Mouse (Mus musculus) stomach, embryonic 15.5 days (tissue): ENCODE results near the gene Mcoln2. TPM values are rescaled to one million over a fixed set of nuclear protein-coding genes. Genes with fewer than 3 reads are reported as not detected.
"Not testable (repeated sequence)": the region's sequence is repeated elsewhere in the genome, so short reads cannot be mapped to it uniquely, and the experiment has no call there.

Experiments used
- ATAC-seq: fragments of 200-750 bp; cut with Nextera tagmentation; 2 replicates; pipeline ENCODE4 v1.8.0; 2017; ENCODE audit warnings: low read depth, moderate number of reproducible peaks, moderate TSS enrichment; ENCODE audit not compliant: insufficient read depth, low FRiP score
- H3K27ac ChIP-seq: fragments of 300-500 bp; sonication (generic); 2 replicates; pipeline ENCODE4 v1.5.1; 2015; ENCODE audit warnings: mild to moderate bottlenecking, inconsistent platforms
- H3K27me3 ChIP-seq: fragments of 300-500 bp; sonication (generic); replicated peaks from 2 replicates; pipeline ENCODE4 v1.6.1; 2015; ENCODE audit warnings: inconsistent platforms
- H3K36me3 ChIP-seq: fragments of 300-500 bp; sonication (generic); 2 replicates; pipeline ENCODE4 v1.6.1; 2015; ENCODE audit warnings: inconsistent platforms
- H3K4me1 ChIP-seq: fragments of 300-500 bp; sonication (generic); 2 replicates; pipeline ENCODE4 v1.6.1; 2015; ENCODE audit warnings: inconsistent platforms
- H3K4me2 ChIP-seq: fragments of 300-500 bp; sonication (generic); 2 replicates; pipeline ENCODE4 v1.6.1; 2015; ENCODE audit warnings: mild to moderate bottlenecking, inconsistent platforms
- H3K4me3 ChIP-seq: fragments of 300-500 bp; sonication (generic); replicated peaks from 2 replicates; pipeline ENCODE4 v1.5.1; 2015; ENCODE audit warnings: inconsistent platforms
- H3K9ac ChIP-seq: fragments of 300-500 bp; sonication (generic); 2 replicates; pipeline ENCODE4 v1.6.1; 2015; ENCODE audit warnings: inconsistent platforms
- H3K9me3 ChIP-seq: fragments of 300-500 bp; sonication (generic); 2 replicates; pipeline ENCODE4 v1.6.1; 2016; ENCODE audit warnings: inconsistent platforms
- WGBS: fragments of 180-500 bp; shearing (Covaris S2); methylation state at CpG from one replicate; pipeline ENCODE4 v1.1.7; 2015; 5-methylcytosine and 5-hydroxymethylcytosine counted together
- polyA plus RNA-seq: library from polyadenylated mRNA; unstranded; fragments of >200 nt; fragmentation: Nextera tagmentation; extraction: Ambion mirVana; gene quantifications from 2 replicates; pipeline ENCODE4 v1.2.1, GENCODE M21; 2015

Mcoln2 gene
- polyA plus RNA-seq, 1 experiment from 2014 or later = 2.3 TPM

DNA sequence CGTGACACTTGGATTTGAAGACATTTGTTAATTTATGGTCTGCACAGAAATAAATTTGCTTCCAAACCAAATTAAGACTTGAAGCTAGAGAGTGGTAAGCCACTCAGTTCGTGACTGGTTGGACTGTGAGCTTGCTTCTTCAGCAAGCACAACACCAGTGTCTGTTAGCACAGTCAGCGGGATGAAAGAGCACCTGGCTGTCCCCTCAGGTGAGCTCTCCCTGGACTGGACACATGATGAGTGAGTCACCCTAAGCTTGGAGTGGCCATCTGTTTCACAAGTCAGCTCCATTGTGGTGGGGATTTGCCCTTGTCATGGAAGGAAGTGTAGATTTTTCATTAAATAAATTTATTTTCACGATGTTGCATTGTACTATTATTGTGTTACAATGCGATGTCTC lies 45.5 kb downstream of the Mcoln2 start:
- no peak overlapping the region for H3K9ac ChIP-seq
- H3K27me3 ChIP-seq = no peaks in the 10 kb centered on the region
- no peak overlapping the region for H3K27ac ChIP-seq
- 76% methylated on average over 5 of the region's 5 CpGs for WGBS
- no peaks in the 10 kb centered on the region for H3K9me3 ChIP-seq
- H3K4me1 ChIP-seq = no peaks in the 10 kb centered on the region
- H3K4me2 ChIP-seq = no peak overlapping the region
- H3K36me3 ChIP-seq = no peaks in the 10 kb centered on the region
- H3K4me3 ChIP-seq = no peak overlapping the region
- no peak for ATAC-seq

DNA sequence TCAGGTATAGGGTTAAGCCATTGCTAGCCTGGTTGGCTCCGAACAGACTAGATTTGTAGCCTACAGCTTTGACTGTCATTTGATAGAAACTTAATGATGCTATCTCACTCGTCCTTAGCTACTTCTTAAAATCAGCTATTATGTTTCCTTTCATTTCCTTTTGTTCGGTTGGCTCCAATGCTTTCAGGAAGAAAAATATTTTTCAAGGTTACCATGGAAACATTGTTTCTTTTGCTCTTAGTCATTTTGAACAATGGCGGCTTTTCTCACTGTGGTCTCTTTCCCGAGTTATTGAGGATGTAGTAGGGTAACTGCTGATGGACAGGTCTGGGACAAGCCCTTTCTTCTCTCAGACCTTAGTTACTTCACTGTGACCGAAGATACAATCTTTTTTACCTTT lies 46.7 kb downstream of the Mcoln2 start:
- H3K4me2 ChIP-seq = no peak overlapping the region
- H3K27ac ChIP-seq = no peak overlapping the region
- no peaks in the 10 kb centered on the region for H3K4me1 ChIP-seq
- WGBS = 59% methylated on average over 6 of the region's 6 CpGs
- no peaks in the 10 kb centered on the region for H3K9me3 ChIP-seq
- ATAC-seq = no peak
- no peaks in the 10 kb centered on the region for H3K36me3 ChIP-seq
- no peak overlapping the region for H3K4me3 ChIP-seq
- no peak overlapping the region for H3K9ac ChIP-seq
- H3K27me3 ChIP-seq = no peaks in the 10 kb centered on the region

DNA sequence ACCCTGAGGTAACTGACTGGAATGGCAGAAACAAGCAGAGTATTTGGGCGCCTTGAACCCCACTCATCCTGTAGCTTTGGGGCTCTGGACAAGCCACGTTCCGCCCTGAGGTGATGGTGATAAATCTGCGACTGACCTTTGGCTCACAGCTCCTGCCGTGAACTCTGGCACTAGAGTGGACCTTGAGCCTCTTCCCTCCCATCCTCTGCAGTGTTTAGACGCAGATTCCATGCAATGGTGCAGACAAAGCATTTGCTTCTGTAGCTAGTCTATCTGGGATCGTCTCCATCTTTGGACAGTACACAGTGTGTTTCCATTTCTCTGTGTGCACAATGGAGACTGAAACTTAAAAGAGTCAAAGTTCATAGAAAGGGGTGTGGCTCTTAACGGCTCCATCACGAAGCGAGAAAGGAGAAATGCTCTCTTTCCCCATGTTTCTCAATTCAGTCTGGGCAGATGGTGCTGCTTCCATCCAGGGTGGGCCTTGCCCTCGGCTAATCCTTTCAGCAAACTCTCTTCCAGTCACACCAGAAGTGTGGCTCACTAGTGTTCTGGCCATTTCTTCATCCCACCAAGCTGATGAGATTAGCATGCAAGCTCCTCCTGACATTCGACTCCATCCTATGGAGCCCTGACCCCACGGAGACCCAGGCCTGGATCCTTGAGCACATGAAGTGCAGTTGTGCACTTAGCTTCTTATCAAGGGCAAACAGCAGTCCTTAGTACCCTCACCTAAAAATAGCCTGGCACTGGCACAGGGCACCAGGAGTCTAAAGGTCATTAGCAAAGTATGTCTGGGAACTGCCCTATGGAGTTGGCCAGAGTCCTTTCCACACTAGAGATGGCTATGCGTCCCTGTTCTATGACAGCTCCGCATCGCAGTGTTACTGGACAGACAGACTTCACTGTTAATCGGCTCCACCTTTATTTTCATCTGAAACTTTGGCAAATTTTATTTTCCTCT lies 47.4 kb downstream of the Mcoln2 start:
- no peak overlapping the region for H3K27ac ChIP-seq
- H3K4me1 ChIP-seq = no peaks in the 10 kb centered on the region
- no peaks in the 10 kb centered on the region for H3K27me3 ChIP-seq
- WGBS = 67% methylated on average over 17 of the region's 17 CpGs
- no peak overlapping the region for H3K4me2 ChIP-seq
- no peak overlapping the region for H3K9ac ChIP-seq
- H3K9me3 ChIP-seq = no peaks in the 10 kb centered on the region
- peak; percentile 27; the same call in 1 of the 2 replicates for ATAC-seq
- no peaks in the 10 kb centered on the region for H3K36me3 ChIP-seq
- no peak overlapping the region for H3K4me3 ChIP-seq

DNA sequence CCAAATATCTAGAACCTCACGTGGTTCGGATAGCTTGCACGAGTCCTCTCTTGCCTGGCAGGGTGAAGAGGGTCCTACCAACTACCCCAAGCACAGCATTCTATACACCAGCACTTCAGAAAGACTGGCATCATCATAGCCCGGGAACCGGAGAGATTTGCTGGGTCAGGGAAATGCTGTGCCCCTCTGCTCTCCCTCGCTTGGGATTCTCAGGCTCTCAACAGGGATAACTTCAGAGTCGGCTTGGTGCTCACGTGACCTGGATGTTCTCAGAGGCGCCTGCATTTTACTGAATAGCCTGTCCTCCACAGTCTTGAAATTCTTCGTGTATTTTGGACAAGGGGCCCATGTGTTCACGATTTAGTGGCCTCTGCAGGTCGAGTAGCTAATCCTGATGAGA lies 48.2 kb downstream of the Mcoln2 start:
- H3K9ac ChIP-seq = no peak overlapping the region
- no peaks in the 10 kb centered on the region for H3K4me1 ChIP-seq
- no peaks in the 10 kb centered on the region for H3K36me3 ChIP-seq
- H3K27ac ChIP-seq = no peak overlapping the region
- no peak for ATAC-seq
- no peaks in the 10 kb centered on the region for H3K27me3 ChIP-seq
- 84% methylated on average over 12 of the region's 12 CpGs for WGBS
- H3K4me3 ChIP-seq = no peak overlapping the region
- H3K4me2 ChIP-seq = no peak overlapping the region
- no peaks in the 10 kb centered on the region for H3K9me3 ChIP-seq

DNA sequence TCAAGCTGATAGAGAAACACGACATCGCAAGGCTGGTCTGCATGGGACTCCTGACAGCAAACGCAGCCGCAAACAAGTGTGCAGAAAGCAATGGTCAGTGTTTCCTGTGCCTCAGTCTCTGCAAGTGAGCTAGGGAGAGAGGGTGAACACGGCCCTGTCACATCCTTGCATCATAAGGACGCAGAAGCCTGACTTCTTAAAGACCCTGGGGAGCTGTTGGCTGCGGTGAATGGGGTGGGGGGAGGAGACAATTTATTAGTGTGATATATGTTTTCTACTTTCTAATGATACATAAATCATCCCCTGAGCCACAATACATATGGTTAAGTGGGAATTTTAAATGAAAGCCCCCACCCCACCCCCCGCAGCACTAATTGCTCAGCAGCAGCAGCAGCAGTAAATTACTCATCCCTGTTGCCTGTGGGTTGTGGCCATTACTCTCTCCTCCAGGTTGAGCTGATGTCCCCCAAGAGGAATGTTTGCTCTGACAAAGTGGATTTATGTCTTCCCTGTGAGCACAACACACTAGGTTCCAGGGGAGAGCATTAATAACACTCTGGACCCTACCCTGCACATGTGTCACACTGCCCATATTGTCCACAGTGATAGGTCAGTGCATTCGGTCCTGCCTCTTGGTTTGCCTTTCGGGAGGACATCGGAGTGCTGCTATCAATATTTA lies 49.3 kb downstream of the Mcoln2 start:
- H3K27me3 ChIP-seq = no peaks in the 10 kb centered on the region
- no peak overlapping the region for H3K4me2 ChIP-seq
- H3K4me3 ChIP-seq = no peak overlapping the region
- no peak overlapping the region for H3K9ac ChIP-seq
- H3K36me3 ChIP-seq = no peaks in the 10 kb centered on the region
- H3K4me1 ChIP-seq = no peaks in the 10 kb centered on the region
- 53% methylated on average over 11 of the region's 11 CpGs for WGBS
- H3K9me3 ChIP-seq = no peaks in the 10 kb centered on the region
- no peak for ATAC-seq
- H3K27ac ChIP-seq = no peak overlapping the region

DNA sequence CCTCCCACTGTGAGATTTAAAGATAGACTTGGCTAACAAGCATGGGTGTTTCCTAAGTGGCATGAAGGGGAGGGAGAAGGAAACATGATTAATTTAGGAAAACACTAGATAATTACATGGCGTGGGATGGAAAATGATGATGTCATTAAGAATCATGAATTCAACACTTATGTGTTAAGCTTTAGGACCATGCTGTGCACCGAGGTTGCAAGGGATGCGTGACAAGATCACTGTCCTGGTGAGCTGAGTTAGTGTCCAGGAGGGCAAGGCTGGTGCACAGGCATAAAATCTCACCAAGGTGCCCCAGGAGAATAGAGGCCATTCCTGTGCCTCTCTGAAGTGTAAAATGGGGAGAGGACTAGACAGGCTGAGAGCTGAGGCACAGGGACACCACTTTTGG lies 49.9 kb downstream of the Mcoln2 start:
- no peaks in the 10 kb centered on the region for H3K27me3 ChIP-seq

DNA sequence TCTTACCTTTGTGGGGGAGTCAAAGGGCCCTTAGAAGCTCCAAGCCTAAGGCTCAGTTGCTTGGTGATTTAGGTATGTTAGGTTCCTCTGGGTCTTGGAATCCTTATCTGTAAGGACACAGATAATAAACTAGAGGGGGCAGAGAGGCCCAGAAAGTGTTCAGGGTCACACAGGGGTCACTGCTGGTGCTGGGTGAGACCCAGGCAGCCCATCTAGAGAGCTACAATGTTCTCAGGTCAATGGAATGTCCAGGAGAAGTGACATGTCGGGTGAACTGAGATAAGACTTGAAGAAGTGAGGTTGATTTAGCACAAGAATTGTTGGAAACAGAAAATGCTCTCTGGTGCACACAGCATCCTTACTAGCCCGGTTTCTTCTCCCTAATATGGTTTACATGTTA lies 54.7 kb downstream of the Mcoln2 start:
- ATAC-seq = no peak
- H3K4me3 ChIP-seq = no peak overlapping the region
- H3K4me2 ChIP-seq = no peak overlapping the region
- no peak overlapping the region for H3K9ac ChIP-seq
- no peaks in the 10 kb centered on the region for H3K36me3 ChIP-seq
- H3K27me3 ChIP-seq = no peaks in the 10 kb centered on the region
- no peaks in the 10 kb centered on the region for H3K9me3 ChIP-seq
- H3K4me1 ChIP-seq = no peaks in the 10 kb centered on the region
- WGBS = 20% methylated on average over 2 of the region's 2 CpGs
- H3K27ac ChIP-seq = no peak overlapping the region

More for the DNA sequence above, 49.9 kb downstream of the Mcoln2 start:
- Histone ChIP-seq H3K4me1 (no peaks in the 10 kb centered on the region), H3K9me3 (no peaks in the 10 kb centered on the region), H3K4me3 (no peak overlapping the region), H3K4me2 (no peak overlapping the region), H3K36me3 (no peaks in the 10 kb centered on the region), H3K27ac (no peak overlapping the region), H3K9ac (no peak overlapping the region)
- no peak for ATAC-seq
- WGBS = 62% methylated on average over 3 of the region's 3 CpGs

DNA sequence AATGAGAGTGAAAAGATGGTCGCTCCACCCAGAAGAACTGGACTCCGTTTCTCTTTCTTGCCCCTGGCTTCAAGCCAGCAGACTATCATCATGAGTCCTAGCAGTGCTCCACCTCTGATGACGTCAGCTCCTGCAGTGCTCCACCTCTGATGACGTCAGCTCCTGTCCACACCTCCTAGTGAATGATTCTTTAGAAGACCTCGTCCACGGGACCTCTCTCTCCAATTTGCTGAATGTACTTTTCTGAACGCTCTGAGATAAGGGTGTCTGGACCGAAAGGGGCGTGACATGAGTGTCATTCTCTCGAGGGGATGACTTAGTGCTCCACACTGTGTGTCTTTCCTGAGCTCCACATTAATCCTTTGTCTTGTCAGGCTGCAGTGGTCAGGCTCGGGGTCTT lies 55.7 kb downstream of the Mcoln2 start:
- no peak for ATAC-seq
- Histone ChIP-seq H3K4me2 (no peak overlapping the region), H3K27me3 (no peaks in the 10 kb centered on the region), H3K4me3 (no peak overlapping the region), H3K36me3 (no peaks in the 10 kb centered on the region), H3K9me3 (no peaks in the 10 kb centered on the region), H3K4me1 (no peaks in the 10 kb centered on the region), H3K27ac (no peak overlapping the region), H3K9ac (no peak overlapping the region)
- 38% methylated on average over 11 of the region's 11 CpGs for WGBS

DNA sequence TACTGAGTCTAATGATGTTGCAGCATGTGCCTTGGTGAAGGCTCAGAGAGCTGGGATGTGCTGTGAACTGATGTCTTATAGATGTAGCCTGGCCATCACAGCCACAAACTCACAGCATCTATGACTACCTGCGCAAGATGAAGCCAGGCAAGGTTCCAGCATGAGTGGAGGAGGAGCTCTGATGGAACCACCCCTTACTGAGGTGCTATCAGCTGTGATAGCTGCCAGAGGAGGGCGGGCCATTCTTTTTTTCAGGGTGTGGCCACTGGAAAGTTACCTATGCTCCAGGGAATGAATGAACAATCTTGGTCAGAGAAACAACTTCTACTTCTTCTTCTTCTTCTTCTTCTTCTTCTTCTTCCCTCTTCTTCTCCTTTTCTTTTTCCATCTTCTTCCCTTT lies 57.0 kb downstream of the Mcoln2 start:
- Histone ChIP-seq H3K4me2 (no peak overlapping the region), H3K9me3 (no peaks in the 10 kb centered on the region), H3K36me3 (no peaks in the 10 kb centered on the region), H3K27me3 (no peaks in the 10 kb centered on the region), H3K9ac (no peak overlapping the region), H3K4me3 (no peak overlapping the region), H3K4me1 (no peaks in the 10 kb centered on the region), H3K27ac (no peak overlapping the region)
- peak; percentile 43; the same call in 1 of the 2 replicates for ATAC-seq
- 83% methylated on average over 2 of the region's 2 CpGs for WGBS

DNA sequence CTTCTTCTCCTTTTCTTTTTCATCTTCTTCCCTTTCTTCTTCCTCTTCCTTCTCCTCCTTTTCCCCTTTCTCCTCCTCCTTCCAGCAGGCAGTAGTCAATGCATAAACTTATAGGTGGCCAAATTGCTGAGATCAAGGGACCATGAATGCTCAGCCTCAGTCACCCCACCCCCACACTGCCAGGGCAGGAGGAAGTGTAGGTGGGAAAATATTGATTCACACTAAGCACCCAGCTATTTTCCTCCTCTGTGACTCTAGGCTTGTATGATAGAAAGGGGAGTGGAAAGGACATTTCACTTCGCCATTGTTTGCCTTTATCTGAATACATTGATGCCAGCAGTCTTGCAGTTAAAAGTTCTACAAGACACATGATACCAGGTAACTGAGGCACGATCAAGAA lies 57.8 kb downstream of the Mcoln2 start:
- no peak overlapping the region for H3K27ac ChIP-seq
- H3K9me3 ChIP-seq = no peaks in the 10 kb centered on the region
- H3K4me2 ChIP-seq = no peak overlapping the region
- no peaks in the 10 kb centered on the region for H3K4me1 ChIP-seq
- no peaks in the 10 kb centered on the region for H3K36me3 ChIP-seq
- no peaks in the 10 kb centered on the region for H3K27me3 ChIP-seq
- ATAC-seq = no peak
- no peak overlapping the region for H3K4me3 ChIP-seq
- no peak overlapping the region for H3K9ac ChIP-seq
- 40% methylated on average over 2 of the region's 2 CpGs for WGBS

DNA sequence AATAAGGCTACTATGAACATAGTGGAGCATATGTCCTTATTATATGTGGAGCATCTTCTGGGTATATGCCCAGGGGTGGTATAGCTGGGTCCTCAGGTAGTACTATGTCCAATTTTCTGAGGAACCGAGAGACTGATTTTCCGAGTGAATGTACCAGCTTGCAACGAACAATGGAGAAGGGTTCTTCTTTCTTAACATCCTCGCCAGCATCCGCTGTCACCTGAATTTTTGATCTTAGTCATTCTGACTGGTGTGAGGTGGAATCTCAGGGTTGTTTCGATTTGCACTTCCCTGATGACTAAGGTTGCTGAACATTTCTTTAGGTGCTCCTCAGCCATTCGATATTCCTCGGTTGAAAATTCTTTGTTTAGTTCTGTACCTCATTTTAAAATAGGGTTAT lies 60.1 kb downstream of the Mcoln2 start:
- H3K27me3 ChIP-seq, ATAC-seq, H3K9me3 ChIP-seq, H3K36me3 ChIP-seq, H3K4me3 ChIP-seq, H3K4me2 ChIP-seq, H3K9ac ChIP-seq, H3K4me1 ChIP-seq, H3K27ac ChIP-seq: not testable (repeated sequence)
- 91% methylated on average over 8 of the region's 8 CpGs for WGBS

DNA sequence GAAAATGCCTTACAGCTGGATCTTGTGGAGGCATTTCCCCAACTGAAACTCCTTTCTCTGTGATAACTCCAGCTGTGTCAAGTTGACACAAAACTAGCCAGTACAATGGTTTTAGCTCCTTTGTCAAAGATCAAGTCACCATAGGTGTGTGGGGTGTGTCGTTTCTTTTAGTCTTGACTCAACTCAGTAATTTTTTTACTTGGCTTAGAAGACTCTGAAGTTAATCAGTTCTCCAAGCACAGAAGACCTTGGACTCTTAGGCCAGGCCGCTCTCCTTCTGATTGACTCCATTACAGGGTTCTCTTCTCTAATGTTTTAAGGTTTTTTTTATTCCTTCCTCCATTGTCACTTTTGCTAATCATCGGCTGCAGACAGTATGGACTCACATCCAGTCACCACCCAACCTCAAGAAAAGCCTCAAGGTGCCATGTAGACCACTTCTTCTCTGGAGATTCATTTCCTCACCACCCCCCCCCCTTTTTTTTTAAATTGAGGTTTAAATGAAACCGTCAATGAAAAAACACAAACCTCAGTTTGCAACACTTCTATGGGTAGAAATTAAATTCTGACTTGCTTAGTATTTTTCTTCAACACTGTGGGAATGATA lies 61.6 kb downstream of the Mcoln2 start:
- no peaks in the 10 kb centered on the region for H3K27me3 ChIP-seq
- no peak overlapping the region for H3K4me2 ChIP-seq
- H3K36me3 ChIP-seq = no peaks in the 10 kb centered on the region
- ATAC-seq = no peak
- H3K4me1 ChIP-seq = no peaks in the 10 kb centered on the region
- no peak overlapping the region for H3K4me3 ChIP-seq
- no peaks in the 10 kb centered on the region for H3K9me3 ChIP-seq
- H3K9ac ChIP-seq = no peak overlapping the region
- H3K27ac ChIP-seq = no peak overlapping the region
- 84% methylated on average over 4 of the region's 4 CpGs for WGBS
